Mouse (Mus musculus): ENCODE results near the gene Efhd1.

The Efhd1 gene

GRCm38 (mm10) chr1:87264134-87265006 lies at the start of gene Efhd1:
Gene Efhd1 (plus strand): TSS chr1:87264363.
- peak; percentile 73 for DNase-seq

DNA sequence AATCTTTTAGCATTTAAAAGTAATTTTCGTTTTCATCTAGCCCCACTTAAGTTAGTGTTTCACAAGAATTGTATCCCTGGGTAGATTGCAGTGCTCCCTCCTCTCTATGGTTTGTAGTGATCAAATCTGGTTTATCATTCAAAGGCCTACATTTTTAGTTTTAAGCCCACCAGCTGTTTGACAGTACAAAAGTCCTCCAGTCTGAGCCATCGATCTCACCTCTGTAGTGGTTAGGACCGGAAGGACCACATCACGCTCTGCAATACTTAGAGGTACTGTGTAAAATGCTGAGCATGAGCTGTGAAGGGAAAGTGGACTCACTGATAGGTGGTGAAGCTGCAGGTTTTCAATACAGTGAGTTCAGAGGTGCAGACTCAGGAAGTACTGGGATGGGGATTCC lies 49.4 kb upstream of the Efhd1 start:
- no peak for DNase-seq

DNA sequence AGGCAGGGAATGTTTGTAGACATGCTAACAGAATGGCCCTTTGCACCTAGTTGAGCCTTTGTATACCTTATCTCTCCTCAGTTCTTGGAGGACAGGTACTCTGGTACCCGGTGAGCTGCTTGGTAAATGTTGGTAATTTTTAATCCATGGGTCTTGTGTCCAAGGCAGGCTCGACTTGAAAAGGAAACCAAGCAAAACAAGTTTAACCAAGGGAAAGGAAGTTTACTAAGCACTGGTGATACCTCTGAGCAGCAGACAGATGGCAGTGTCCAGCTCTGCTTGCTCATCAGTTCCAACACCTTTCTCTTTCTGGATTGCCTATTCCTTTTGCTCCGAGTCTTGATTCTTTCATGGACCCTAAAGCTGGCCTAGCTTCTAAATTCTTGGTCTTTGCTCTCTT lies 46.2 kb upstream of the Efhd1 start:
- peak; percentile 49 for DNase-seq

GRCm38 (mm10) chr1:87225739-87226138 lies 38.4 kb upstream of the Efhd1 start:
- no peak for DNase-seq

DNA sequence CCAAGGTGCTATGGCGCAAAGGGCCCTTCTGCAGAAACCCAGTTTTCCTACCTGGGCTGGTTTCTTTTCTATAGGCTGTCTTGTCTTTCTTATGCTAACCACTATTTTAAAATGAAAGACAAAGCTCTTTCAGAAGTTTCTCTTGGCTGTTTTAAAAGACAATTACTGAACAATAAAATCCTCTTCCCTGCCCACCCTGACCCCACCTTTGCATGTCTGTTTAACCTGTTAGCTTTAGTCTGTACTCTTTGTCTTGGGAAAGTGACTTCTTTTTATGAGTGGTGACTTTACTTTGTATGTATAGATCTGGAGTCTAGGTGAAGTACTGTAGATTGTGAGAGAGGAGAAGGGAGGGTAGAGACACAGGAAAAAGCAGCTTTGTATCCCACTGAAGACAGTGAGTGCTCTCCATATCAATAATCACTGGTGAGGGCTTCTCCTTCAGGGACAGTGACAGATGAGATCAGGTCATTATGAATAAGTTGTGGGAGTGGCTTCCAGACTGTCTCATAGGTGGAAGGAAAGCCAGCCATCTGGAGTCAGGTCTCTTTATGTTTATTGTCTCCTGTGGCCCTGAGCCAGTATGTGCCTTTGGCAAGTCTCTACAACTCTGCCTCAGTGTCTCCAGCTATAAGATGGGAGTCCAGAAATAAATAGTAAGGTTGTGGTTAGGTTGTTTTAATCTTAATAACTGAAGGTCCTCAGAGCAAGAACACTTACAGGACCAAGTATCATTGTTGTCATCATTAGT lies 37.6 kb upstream of the Efhd1 start:
- DNase-seq: no peak

- DNase-seq: no peak
Measured at GRCm38 (mm10) chr1:87227160-87227550, 37.0 kb upstream of the Efhd1 start.

- no peak for DNase-seq
Measured at GRCm38 (mm10) chr1:87230606-87231005, 33.6 kb upstream of the Efhd1 start.

DNA sequence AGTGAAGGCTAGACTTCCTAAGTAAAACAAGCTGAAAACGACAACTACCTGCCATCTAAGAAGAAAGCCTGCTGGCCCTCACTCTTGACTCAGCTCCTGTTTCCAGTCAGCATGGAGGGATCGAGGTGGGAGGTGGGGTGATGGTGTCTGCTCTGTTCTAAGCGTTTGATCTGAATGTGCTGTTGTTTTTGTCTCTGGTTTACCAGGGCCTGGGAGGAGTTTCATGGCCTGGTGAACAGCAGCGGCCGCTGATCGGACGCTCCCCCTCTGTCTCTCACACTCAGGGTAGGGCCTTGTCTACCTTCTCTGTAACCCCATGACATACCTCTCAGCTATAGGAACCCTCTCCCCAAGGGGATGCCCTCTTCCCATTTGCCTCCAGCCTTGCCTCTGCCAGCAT lies 32.0 kb upstream of the Efhd1 start:
- no peak for DNase-seq

DNA sequence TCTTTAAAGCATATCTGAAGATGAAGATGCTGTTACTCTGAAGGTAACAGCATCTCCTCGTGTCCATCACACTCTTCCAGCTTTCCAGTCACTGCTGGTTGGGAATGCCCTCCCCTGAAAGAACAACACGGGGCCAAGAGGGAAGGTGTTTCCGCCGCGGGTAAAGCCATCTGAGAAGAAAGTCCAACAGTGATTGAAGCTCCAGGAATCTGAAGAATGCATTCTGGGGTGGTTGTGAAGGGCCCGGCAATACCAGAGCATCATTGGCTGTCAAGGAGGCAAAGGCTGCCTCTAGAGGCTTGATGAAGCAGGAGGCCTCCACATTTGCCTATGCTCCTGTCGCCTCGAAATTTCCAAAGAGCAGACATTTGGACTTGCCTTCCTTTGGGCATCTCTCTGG lies 25.1 kb upstream of the Efhd1 start:
- DNase-seq: peak; percentile 37

GRCm38 (mm10) chr1:87243021-87243420 lies 21.1 kb upstream of the Efhd1 start:
- no peak for DNase-seq

DNA sequence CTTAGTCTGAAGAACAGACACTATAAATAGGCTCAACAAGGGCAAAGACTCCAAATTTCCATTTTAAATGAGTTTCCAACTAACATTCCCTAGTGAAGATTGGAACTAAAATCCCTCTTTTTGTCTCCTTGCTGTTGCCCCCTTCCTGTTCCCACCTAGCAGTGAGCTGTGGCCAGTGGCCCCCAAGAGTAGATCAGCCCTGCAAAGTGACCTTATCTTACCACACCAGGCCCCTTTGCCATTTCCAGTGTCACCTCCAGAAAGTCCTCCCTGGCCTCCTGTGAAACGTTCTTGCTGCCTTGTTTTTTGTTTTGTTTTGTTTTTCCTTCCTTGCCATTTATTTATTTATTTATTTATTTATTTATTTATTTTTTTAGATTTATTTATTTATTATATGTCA lies 18.7 kb upstream of the Efhd1 start:
- no peak for DNase-seq

- DNase-seq: peak; percentile 87
Measured at GRCm38 (mm10) chr1:87245929-87246815, 18.0 kb upstream of the Efhd1 start.

GRCm38 (mm10) chr1:87252040-87252609 lies 12.0 kb upstream of the Efhd1 start:
- no peak for DNase-seq

DNA sequence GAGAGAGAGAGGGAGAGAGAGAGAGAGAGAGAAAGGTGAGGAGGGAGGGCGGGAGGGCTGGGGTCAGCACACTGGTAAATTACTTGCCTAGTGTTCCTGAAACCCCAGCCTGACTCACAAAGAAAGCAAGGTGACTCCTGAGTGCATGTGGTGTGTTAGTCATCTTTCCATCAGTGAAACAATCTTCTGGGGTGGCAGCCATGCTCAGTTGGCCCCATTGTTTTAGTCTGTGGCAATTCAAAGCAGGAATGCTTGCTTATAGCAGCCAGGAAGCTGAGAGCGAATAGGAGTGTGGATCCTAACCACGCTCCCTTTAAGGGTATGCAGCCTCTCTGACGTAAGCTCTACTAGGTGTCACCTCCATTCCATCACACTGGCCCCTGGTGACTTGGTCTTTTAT lies 9.0 kb upstream of the Efhd1 start:
- no peak for DNase-seq

GRCm38 (mm10) chr1:87257691-87258090 lies 6.5 kb upstream of the Efhd1 start:
- no peak for DNase-seq

DNA sequence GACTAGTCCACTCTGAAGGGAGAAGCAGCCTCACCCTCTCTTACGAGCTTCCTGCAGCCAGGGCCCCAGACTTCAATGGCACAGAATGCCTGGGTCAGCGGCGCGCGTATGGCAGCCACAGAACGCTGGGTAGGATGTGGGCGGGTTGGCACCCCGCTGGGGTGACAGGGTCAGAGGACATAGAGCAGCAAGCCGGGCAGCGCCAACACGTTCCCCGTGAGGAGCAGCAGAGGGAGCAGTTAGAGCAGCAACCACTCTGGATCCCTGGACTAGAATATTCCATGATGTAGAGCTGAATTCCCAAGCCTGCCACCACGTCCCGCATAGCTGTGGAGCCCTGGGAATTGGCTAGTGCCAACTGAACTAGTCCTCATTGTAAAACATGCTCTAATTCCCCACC lies 5.7 kb upstream of the Efhd1 start:
- peak; percentile 61 for DNase-seq

- DNase-seq: no peak
Measured at GRCm38 (mm10) chr1:87259316-87259715, 4.8 kb upstream of the Efhd1 start.

GRCm38 (mm10) chr1:87263257-87263656 lies 906 bp upstream of the Efhd1 start:
- DNase-seq: no peak

- DNase-seq: no peak
Measured at GRCm38 (mm10) chr1:87263796-87264133, 398 bp upstream of the Efhd1 start.

- DNase-seq: no peak
Measured at GRCm38 (mm10) chr1:87265200-87265599, 1.0 kb downstream of the Efhd1 start.

- no peak for DNase-seq
Measured at GRCm38 (mm10) chr1:87266296-87267090, 2.3 kb downstream of the Efhd1 start.

GRCm38 (mm10) chr1:87270204-87270603 lies 6.0 kb downstream of the Efhd1 start:
- no peak for DNase-seq

All from kidney, postnatal 14 days (tissue).